Mouse (Mus musculus) thymus, postnatal 10 days (tissue): Measurements from ENCODE around the gene Alg9.
"Not testable (repeated sequence)": the region's sequence is repeated elsewhere in the genome, so short reads cannot be mapped to it uniquely, and the experiment has no call there.

ENCODE experiments used
- DNase-seq, 2 experiments: peaks; one replicate each; pipeline ENCODE4 v3.0.0; 2021; ENCODE audit warnings: low spot score in 2 of 2

The Alg9 gene

DNA sequence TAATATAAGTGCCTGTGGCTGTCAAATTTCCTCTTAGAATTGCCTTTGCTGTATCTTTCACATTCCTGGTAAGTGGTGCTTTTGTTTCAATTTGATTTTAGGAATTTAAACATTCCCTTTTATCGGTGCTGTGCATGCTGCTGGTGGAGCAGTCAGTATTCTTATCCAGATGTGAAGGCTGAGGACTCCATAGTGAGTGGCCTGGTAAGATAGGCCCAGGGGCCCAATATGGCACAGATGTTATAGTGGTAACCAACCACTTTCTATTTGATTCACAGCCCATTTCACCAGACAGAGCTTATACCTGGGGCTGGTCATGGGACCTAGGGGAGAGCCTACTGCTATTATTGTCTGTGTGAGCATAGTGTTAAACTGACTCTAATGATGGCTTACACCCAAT is 41.7 kb downstream of the Alg9 start:
- no peak for DNase-seq

DNA sequence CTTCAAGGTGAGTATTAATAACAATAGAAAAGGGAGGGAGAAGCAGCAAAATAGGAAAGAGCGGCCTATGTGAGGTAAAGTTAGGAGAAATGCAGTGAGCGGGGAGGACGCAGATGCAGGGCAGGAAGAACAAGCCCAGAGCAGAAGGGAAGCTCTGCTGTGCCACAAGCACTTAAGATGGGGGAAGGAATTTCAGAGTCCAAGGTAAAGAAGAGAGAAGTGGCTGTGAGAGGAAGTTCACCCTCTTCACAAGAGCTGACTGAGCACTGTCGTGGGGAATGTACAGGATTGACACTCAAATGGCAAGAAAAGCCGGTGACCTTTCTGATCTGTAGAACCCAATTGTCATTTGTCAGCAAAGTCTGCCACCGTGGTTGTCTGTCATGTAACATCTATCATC is 43.2 kb downstream of the Alg9 start:
- no peak for DNase-seq

DNA sequence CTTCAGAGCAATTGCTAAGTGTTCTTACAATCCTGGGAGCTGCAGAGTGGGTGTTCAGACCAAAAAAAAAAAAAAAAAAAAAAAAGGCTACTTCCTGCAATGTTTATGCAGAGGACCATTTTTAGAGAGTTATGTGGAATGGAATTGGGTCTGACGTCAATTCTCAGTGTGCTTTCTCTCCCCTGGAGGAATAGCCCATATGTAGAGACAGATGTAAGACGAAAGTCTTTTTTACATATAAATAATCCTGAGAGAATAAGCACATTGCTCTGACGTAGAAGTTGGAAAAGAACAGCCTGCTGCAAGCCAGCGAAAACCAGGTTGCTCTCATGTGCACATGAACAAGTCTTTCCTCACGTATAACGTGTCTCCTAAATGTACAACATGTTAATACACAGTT is 44.9 kb downstream of the Alg9 start:
- no peak for DNase-seq

DNA sequence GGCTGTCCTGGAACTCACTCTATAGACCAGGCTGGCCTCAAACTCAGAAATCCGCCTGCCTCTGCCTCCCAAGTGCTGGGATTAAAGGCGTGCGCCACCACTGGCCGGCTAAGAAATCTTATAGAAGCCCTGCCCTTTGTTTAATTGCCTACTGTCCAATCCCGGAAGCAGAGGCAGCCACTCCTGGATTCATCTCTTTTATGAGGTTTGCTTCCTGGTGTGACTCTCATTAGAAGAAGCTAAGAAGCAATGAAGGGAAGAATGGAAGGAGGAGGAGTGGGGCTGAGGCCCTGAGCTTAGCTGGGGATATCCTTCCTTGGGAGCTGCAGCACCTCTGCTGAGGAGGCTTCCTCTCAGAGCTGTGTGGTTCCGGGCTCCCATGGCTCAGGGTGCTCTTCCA is 46.8 kb downstream of the Alg9 start:
- no peak for DNase-seq

DNA sequence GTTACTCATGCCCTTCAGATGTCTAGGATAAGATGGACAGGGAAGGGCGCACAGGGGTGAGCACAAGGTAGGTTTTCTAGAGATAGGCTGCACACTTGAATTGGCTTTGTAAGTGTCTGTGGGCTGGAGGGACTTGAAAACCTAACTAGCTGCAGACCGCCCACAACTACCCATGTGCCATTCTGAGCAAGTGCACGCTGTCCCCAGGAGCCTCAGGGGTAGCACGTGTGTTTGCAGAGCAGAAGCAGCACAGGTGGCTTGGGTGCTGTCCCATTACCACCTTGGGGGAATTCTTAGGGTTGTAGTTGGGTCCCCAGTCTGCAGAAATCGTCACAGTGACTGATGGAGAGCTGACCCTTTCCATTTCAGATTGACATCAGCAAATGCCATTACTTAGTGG is 47.4 kb downstream of the Alg9 start:
- DNase-seq: no peak

DNA sequence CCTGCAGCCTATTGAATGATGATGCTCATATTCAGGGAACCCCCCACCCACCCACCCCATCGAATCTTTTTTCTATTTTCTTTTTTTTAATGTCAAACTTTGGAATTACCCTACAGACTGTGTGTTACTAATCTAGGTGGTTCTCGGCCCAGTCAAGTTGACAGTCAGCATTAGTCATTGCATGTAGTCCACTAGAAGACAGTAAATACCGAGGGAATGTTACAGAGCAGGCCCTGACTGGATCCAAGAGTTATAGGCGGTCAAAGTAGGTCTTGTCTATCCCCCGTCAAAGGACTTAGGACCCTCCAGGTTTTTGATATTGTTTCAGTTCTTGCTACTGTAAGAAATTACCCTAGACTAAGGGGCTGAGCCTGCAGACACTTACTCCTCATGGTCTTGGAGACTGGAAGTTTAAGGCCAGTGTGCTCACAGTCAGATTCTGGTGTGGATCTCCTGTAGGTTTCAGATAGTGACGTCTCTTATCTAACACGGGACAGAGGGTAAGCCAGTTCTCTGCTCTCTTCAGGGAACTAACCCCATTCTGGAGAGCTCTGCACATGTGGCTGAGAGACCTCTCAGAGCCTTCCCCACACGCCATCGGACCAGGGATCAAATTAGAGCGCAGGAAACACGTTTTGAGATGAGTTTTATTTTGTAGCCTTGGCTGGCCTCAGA is 49.1 kb downstream of the Alg9 start:
- DNase-seq: no peak

DNA sequence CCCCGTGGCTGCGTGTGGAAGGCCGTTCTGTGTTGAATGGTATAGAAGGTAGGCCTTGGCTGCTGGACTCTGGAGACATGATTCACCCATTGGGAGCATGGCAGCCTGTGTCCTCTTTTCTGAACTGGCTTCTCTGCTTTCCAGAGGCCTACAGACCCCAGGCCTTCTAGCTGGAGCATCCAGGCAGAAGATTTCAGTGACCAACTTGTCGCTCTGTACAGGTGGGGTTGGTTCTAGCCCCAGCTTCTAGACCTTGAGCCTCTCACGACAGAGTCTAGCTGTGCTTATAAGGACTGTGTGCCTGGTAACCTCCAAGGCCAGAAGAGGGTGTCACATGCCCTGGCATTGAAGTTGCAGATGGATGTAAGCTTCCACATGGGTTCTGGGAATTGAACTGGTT is 56.7 kb downstream of the Alg9 start:
- DNase-seq: no peak

DNA sequence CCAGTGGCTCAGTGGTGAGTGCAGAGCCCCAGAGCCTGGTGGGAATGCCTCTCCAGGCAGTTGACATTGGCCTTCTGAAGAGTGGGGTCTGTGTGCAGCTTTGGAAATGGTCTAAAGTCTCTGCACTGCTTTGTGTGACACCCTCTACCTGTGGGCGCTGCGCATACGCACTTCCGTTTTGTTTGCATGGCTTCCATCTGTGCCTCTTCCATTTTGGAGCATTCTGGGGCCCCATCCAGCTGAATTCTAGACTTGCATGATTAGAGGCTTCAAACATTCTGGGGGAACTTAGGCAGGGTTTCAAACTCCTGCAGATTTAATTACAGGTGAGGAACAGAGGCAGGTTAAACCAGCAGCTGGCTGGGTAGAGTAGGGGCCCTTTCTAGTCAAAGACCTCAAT is 57.3 kb downstream of the Alg9 start:
- no peak for DNase-seq

DNA sequence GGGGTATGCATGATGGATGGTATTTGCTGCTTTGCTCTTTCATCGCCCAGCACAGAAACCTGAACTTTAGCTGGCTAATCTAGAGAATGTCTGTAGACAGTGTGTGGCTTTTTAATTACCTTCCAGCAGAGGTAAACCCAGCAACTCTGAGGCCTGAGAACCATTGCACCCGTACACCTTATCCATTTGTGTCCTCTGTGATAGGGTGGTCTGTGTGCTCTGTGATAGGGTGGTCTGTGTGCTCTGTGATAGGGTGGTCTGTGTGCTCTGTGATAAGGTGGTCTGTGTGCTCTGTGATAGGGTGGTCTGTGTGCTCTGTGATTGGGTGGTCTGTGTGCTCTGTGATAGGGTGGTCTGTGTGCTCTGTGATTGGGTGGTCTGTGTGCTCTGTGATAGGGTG is 57.8 kb downstream of the Alg9 start:
- DNase-seq: not testable (repeated sequence)

DNA sequence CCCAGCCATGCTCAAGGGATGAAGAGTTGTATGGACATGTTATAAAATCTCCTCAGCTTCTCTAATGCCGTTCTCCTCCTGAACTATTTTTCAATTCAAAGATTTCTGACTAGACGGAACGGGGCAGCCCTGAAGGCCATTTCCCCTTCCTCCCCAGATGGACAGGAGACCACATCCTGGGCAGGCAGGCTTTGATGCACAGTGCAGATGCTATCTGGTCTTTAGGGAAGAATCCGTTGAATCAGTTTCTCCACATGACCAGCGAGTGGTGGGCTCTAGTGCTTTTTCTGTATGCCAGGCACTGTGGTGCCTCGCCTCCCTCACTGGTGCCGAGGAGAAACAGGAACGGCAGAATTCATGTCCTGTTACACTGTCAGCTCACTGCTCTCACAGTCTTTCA is 59.0 kb downstream of the Alg9 start:
- no peak for DNase-seq

DNA sequence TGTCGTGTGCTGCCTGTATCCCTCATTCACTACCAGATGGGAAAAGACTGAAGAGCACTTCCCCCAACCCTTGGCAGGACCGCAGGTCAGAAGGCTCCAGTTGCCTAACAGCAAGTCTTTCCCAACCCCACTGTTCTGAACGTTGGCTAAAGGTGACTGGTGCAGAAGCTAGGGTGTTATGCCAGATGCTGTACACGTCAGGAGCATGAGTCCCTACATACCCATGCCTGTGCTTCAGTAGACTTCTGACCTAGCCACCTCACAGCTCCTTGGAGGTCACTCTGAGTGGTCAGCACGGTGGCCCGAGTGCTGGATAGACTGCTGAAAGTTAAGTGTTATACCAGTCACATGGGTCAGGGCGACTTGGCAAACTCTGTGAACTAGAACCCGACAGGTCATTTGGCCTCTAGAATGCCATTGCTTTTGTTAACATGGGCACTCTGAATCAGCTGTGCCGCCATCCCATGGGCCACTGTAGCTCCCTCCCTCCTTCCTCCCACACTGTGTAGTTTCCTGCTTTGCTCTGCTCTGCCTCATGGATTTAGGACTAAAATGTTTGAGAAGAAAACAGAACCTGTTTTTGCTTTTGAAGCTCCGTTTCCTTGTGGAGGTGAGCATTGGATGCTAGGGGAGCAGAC is 60.4 kb downstream of the Alg9 start:
- DNase-seq: no peak

DNA sequence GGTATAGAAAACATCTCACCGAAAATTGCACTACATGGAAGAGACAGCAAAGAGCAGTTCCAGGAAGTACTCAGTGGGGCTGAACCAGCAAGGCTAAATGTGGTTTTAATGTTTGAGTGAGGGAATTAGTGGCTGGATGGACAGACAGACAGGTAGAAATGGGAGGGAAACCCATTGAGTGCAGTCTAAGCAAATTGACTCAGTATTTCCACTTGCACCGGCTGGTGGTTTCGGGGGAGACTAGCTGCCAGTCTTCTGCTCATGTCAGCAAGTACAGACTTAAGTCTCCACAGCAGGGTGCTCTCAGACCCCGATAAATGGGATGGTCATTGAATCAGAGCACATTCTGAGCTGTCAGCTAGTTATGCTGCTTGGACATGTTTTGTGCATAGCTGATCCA is 61.3 kb downstream of the Alg9 start:
- DNase-seq: no peak

DNA sequence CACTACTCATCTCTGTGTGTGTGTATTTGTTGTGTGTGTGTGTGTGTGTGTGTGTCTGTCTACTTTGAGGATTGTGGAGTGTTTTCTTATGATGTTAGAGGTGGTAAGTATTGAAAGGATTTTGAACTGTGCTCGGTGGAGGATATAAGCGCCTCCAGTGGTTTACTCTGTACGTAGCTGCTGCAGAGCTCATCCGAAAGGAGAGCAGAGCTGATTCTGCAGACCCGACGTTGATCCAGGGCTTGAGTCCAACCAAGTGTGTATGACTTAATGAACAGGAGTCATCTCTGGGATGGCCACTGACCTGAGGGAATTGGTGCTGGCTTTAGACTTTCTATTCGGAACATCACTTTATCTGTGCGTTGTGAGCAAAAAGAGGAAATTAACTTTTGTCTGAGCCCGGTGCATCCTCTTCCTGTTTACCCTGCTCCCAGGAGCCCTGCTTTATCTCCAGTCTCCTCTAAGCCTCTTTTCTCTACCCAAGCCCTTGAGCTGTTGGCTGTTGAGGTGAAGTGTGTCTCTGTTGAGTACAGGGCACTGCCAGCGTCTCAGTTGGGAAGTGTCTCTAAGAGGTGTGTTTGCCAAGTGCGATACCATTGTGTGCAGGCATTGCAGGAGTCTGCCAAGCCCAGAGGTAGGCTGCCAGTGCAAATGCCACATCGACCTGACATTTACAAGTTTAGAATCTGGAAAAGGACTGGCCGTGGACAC is 66.4 kb downstream of the Alg9 start:
- DNase-seq: no peak

DNA sequence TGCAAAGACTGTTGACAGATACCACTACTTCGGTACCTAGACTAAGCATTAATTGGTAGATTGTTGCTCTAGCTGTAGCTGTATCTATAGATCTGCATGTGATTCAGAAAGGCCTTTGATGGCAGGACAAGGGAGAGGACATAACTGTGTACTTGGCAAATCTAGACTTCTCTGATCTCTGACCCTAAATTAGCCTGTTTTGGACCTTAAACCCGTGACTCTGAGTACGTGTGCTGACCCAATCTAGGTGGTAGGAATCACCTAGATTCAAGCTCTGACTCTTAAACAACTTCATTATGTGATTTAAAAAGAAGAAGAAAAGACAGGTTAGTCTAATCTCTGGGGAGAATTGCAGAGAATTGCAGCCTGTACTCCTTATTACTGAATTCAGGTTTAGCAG is 70.3 kb downstream of the Alg9 start, which contains the start of gene Ppp2r1b:
Gene Ppp2r1b (plus strand): TSS at position 221 of the 400 bp plus-strand sequence.
- no peak for DNase-seq

DNA sequence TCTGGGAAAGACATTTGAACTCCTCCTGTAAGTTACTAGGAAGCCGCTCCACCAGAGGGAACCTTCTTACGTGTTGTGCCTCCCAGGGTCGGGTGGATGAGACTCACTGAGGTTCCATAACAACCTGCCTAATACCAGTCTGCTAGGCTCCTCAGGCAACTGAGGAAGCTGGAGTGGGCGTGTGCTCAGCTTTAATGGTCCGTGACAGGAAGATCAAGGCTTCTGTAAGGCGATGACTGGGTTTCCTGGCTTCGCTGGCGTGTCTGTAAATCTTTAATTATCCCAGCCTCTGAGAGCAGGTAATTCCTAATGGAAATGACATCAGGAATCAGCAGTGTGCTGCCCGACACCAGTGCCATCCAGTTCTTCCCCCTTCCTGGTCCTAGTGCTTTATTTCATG is 70.7 kb downstream of the Alg9 start:
- no peak for DNase-seq

DNA sequence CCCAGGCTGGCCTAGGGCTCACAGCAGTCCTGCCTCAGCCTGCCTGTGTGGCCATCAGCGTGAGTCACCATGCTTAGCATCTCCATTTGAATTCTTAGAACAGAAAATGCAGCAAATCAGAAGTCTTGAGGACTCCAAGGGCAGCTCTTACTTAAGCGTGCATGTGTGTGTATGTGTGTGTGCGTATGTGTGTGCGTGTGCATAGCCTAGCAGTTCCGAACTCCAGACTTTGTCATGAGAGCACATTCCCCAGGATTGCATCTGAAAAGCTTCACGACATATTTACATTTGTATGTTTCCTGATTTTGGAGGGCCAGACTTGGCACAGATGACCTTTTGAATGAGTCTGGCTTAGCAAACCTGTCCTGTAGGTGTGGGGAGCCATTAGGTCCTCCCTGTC is 72.3 kb downstream of the Alg9 start:
- no peak for DNase-seq

DNA sequence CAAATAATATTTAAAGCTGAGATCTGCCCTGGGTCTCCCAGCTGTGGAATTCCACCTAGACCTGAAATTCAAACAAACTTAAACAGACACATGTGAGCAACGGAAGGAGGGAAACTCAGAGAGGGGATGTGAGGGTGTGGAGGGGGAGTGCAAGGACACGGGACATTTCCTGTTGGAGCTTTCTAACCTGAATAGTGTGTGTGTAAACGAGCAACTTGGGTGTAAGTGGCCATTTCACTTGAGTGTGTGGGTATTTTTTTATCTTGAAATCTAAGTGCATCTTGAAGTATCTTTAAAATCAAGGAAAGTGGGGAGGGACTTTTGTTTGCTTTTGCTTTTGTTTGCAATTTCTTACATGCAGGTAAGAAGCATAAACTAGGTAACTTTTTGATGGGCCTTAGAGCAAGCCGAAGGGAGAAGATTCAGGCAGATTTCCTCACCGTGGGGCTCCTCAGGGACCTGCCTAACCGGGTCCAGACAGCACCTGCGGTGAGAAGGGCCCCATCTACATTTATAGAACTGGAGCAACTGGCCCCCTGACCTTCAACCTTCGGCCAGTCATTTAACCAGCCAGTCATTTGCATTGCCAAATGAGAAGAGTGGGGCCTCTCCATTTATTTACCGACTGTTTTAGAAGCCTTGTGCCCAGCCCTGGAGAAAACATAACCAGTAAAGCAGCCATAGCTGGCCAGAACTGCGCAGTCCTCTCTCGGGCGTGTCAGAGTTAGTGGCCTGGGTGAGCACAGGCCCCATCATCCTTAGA is 73.0 kb downstream of the Alg9 start:
- DNase-seq: no peak

DNA sequence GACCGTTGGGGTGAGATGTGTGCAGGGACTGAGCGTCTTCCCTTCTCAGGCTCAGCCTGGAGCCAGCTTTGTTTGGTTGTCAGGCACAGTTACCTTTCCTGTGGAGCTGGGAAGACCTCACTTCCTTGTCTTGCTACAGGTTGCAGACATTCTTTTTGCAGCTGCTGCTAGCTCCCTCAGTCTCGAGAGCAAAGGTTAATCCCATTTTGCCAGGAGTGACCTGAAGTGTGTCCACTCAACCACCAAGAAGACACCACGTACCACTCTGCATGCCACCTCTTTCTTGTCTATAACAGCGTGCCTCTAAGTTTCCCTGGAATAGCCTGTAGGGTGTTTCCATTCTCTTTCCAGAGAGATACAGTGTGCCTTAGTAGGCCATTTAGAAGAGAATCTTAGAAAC is 74.0 kb downstream of the Alg9 start:
- DNase-seq: no peak

DNA sequence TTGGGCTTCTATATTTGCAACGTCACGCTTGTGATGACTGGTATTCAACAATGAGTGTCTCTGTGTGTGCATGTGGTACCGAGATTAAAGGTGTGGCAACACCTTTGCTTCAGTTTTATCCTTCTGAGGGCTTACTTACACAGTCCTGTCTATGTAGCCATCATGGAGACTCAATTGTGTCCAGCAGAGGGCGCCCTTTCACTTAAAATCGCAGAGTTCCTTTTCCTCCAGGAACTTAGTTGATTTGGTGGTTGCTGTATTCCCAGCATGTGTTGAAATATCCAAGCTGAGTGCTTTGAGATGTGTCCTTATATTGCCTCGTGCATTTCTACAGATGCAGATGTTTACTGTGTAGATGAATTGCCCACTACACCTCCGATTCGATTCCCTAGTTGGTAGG is 74.4 kb downstream of the Alg9 start:
- DNase-seq: peak; percentile 58 to 84

DNA sequence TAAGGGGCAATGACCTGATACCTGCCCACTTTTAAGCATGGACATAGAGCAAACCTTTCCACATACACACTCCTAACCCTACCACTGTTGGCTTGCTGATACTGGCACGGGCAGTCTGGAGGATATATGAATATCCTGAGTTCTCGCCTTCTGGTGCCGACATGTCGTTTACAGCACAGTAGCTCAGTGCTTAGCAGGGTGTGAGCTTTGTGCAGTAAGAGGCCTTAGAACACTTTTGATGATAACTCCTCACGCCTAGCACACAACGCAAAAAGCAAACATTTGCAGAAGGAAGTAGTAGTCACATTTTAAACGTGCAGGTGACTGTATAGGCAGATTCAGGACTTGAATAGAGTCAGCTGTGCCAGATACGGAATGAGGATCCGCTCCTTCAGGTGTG is 74.9 kb downstream of the Alg9 start:
- no peak for DNase-seq

DNA sequence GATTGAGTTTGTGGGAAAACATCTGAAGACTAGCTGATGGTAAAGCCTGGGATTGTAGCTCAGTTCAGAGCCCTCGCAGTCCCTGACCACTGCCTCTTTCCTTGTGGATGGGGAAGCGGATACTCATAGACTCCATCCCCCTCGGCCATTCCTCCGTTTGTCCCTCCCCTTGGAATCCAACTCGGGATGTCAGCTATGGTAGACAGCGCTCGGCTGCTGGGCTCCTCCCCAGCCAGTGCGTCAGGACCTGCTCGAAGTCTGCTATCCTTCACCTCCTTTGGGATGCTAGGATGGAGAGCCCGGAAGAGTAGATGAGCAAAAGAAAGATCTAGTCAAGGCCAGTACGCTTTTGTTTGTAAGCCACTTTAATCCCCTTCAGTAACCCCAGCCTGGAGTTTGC is 75.5 kb downstream of the Alg9 start:
- no peak for DNase-seq

DNA sequence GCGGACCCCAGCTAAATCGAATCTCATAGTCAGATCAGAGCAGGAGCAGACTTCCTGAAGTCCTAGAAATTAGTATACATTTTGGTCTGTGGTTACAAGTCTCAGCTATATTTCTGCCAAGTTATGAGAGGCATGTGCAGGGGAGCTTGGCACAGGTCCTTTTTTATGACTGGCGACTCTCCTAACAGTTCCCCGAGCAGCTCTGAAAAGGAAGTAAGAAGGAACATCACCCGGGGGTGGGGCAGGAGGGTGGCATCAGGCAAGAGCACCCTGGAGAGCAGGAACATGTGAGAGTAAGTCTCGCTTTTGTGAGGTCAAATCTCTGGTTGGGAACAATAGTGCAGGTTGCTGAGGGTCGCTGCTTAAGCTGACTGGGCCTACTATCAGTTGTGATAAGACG is 75.9 kb downstream of the Alg9 start:
- no peak for DNase-seq
